Mouse (Mus musculus): ENCODE measurements around the gene Gbx1. TPM values are rescaled to one million over a fixed set of nuclear protein-coding genes. Genes with fewer than 3 reads are reported as not detected.

Gbx1 gene
- polyA plus RNA-seq, 1 experiment from 2014 or later: 11.0 TPM

GRCm38 (mm10) chr5:24474025-24474722 lies 52.8 kb downstream of the Gbx1 start:
- Histone ChIP-seq H3K27me3 (replicated peaks) (peaks cover 35% of the 10 kb centered on the region), H3K9me3 (no peaks in the 10 kb centered on the region), H3K36me3 (peaks cover 27% of the 10 kb centered on the region), H3K4me1 (peaks cover 32% of the 10 kb centered on the region), H3K27ac (no peak overlapping the region), H3K4me2 (replicated peaks) (peak overlapping the region; percentile 68), H3K4me3 (peak overlapping the region; percentile 40), H3K9ac (peak overlapping the region; percentile 53)
- ATAC-seq (ENCODE audit: low FRiP score, low read depth): no peak
- 2% methylated on average over 76 of the region's 77 CpGs for WGBS

GRCm38 (mm10) chr5:24472884-24473619 lies 54.0 kb downstream of the Gbx1 start:
- Histone ChIP-seq H3K36me3 (peaks cover 17% of the 10 kb centered on the region), H3K4me3 (no peak overlapping the region), H3K9me3 (no peaks in the 10 kb centered on the region), H3K27me3 (replicated peaks) (peaks cover 35% of the 10 kb centered on the region), H3K27ac (no peak overlapping the region), H3K9ac (no peak overlapping the region; the same call in 1 of the 2 replicates), H3K4me2 (replicated peaks) (peak overlapping the region; percentile 7; the same call in 1 of the 2 replicates), H3K4me1 (peaks cover 33% of the 10 kb centered on the region)
- no peak for ATAC-seq (ENCODE audit: low FRiP score, low read depth)
- WGBS: 20% methylated on average over 7 of the region's 7 CpGs

DNA sequence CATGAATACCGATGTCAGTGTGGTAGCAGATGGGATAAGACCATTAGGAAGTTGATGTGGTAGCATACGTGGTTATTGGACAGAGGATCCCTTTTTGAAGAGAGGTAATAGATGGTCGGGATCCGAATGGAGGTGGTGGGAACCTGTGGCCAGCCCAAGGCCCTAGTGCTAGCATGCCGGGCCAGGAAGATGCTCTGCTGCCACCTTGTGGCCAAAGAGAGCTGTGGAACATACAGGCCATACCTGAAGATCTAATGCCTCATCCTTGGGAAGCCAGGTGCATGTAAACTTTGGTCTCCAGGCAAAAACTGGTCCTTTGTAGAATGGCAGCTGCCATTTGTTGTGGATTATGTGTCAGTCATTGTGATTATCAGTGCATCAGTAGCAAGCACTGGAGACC lies 56.4 kb downstream of the Gbx1 start:
- H3K9me3 ChIP-seq: no peaks in the 10 kb centered on the region
- H3K9ac ChIP-seq: no peak overlapping the region
- peaks cover 33% of the 10 kb centered on the region for H3K4me1 ChIP-seq
- H3K27me3 ChIP-seq (replicated peaks): peaks cover 33% of the 10 kb centered on the region
- 0 out of 2 replicates have a peak, but pooled peaks have one; percentile 54 for ATAC-seq (ENCODE audit: low FRiP score, low read depth)
- no peak overlapping the region for H3K4me3 ChIP-seq
- no peak overlapping the region for H3K4me2 ChIP-seq (replicated peaks)
- H3K36me3 ChIP-seq: no peaks in the 10 kb centered on the region
- no peak overlapping the region for H3K27ac ChIP-seq
- WGBS: 13% methylated on average over 5 of the region's 5 CpGs

DNA sequence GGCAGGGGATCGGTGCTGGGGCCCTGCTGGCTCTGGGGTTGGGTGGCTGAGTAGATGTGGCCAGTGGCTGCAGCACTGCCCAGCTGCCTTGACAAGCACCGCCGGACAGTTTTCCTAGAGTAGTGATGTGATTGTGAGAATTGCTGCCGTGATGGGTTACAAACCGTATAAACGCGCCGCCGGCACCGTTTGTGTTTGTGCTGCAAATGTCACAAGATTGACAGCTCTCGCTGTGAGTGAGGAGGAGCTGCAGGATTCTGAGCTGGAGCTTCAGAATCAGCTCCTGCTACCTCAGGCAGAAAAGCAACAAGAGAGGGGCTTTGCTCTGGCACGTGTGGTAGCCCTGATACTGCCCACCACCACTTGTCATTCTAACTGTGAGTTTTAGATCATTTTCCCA lies 60.2 kb downstream of the Gbx1 start:
- no peaks in the 10 kb centered on the region for H3K9me3 ChIP-seq
- no peak overlapping the region for H3K4me3 ChIP-seq
- no peak for ATAC-seq (ENCODE audit: low FRiP score, low read depth)
- 74% methylated on average over 12 of the region's 12 CpGs for WGBS
- H3K4me1 ChIP-seq: 0 out of 2 replicates have a peak, but pooled peaks cover 5% of the 10 kb centered on the region
- 0 out of 2 replicates have a peak, but pooled peaks cover under 1% of the 10 kb centered on the region for H3K36me3 ChIP-seq
- no peaks in the 10 kb centered on the region; the same call in 1 of the 2 replicates for H3K27me3 ChIP-seq (replicated peaks)
- H3K4me2 ChIP-seq (replicated peaks): no peak overlapping the region
- no peak overlapping the region for H3K9ac ChIP-seq
- no peak overlapping the region for H3K27ac ChIP-seq

DNA sequence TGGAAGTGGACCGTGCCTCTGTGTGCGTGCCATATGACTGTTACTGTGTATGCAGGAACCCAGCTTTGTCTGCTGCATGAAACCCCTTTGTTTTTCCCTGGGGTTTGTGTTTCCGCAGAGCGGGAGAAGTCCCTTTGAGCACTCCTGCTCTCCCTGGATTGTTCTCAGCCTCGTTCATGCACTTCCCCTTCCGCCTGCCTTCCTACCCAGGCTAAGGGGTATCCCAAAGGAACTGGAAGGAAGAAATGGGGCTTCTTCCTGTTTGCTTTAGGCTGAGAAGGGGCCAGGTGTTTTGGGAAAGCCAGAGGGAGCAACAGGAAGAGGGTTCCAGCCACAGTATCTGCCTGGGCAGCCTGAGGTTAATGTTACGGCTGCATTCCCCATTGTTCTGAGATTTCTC lies 71.4 kb downstream of the Gbx1 start:
- no peak overlapping the region for H3K27ac ChIP-seq
- no peak overlapping the region for H3K4me3 ChIP-seq
- H3K4me2 ChIP-seq (replicated peaks): peak overlapping the region; percentile 99
- no peak for ATAC-seq (ENCODE audit: low FRiP score, low read depth)
- peaks cover 26% of the 10 kb centered on the region; the same call in 1 of the 2 replicates for H3K36me3 ChIP-seq
- peaks cover 44% of the 10 kb centered on the region for H3K4me1 ChIP-seq
- peak overlapping the region; percentile 26; the same call in 1 of the 2 replicates for H3K9ac ChIP-seq
- H3K9me3 ChIP-seq: no peaks in the 10 kb centered on the region
- no peaks in the 10 kb centered on the region for H3K27me3 ChIP-seq (replicated peaks)
- 64% methylated on average over 7 of the region's 7 CpGs for WGBS

GRCm38 (mm10) chr5:24455076-24455475 lies 71.9 kb downstream of the Gbx1 start:
- Histone ChIP-seq H3K9ac (peak overlapping the region; percentile 26; the same call in 1 of the 2 replicates), H3K4me3 (0 out of 2 replicates have a peak overlapping the region, but pooled peaks have one; percentile 8), H3K36me3 (peaks cover 22% of the 10 kb centered on the region; the same call in 1 of the 2 replicates), H3K9me3 (no peaks in the 10 kb centered on the region), H3K4me2 (replicated peaks) (peak overlapping the region; percentile 99), H3K27ac (no peak overlapping the region), H3K4me1 (peaks cover 44% of the 10 kb centered on the region), H3K27me3 (replicated peaks) (no peaks in the 10 kb centered on the region)
- no peak for ATAC-seq (ENCODE audit: low FRiP score, low read depth)
- WGBS: 72% methylated on average over 3 of the region's 3 CpGs

- peak overlapping the region; percentile 94; the same call in 1 of the 2 replicates for H3K4me3 ChIP-seq
- no peak for ATAC-seq (ENCODE audit: low FRiP score, low read depth)
- peak overlapping the region; percentile 99 for H3K4me2 ChIP-seq (replicated peaks)
- peaks cover 44% of the 10 kb centered on the region for H3K4me1 ChIP-seq
- 8% methylated on average over 2 of the region's 2 CpGs for WGBS
- peak overlapping the region; percentile 99; the same call in 1 of the 2 replicates for H3K9ac ChIP-seq
- H3K9me3 ChIP-seq: no peaks in the 10 kb centered on the region
- H3K27ac ChIP-seq: no peak overlapping the region
- no peaks in the 10 kb centered on the region for H3K27me3 ChIP-seq (replicated peaks)
- peaks cover 20% of the 10 kb centered on the region; the same call in 1 of the 2 replicates for H3K36me3 ChIP-seq
Measured at GRCm38 (mm10) chr5:24453985-24454303, 73.1 kb downstream of the Gbx1 start.

DNA sequence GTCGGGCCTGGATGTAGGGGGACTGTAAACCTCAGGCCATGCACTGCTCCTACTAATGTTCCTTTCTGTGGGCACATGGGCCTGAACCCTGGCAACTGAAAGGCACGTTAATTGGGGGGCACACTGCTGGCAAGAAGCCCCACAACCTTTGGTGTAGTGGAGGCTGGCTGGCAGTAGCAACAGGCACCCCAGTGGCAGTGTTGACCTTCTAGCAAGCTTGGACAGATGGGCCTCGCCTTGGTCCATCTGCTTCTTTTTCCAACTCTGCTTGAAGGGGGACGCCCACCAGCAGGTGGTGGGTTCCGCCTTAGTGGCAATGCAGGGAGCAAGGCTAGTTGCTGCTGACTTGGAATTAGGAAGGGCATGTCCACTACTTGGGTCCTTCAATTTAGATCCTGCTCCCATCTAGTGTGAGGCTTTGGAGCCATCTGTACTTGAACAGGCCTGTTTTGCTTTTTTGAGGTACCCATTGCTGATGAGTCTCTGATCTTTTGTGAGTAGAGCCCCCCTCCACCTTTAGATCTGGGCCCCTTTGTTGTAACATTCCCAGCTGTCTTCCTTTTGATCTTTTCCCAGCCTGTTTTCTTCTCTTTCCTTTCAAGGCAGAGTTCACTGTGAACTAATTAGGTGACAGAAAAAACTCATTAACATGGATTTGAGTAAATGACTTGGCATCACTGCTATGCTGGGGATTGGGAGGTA lies 73.6 kb downstream of the Gbx1 start:
- peak overlapping the region; percentile 99 for H3K4me2 ChIP-seq (replicated peaks)
- peak overlapping the region; percentile 94 for H3K4me3 ChIP-seq
- no peaks in the 10 kb centered on the region for H3K27me3 ChIP-seq (replicated peaks)
- WGBS: 5% methylated on average over 5 of the region's 5 CpGs
- H3K4me1 ChIP-seq: peaks cover 44% of the 10 kb centered on the region
- H3K9ac ChIP-seq: peak overlapping the region; percentile 99
- peak; percentile 3; the same call in 1 of the 2 replicates for ATAC-seq (ENCODE audit: low FRiP score, low read depth)
- no peaks in the 10 kb centered on the region for H3K9me3 ChIP-seq
- H3K27ac ChIP-seq: 0 out of 2 replicates have a peak overlapping the region, but pooled peaks have one; percentile 46
- H3K36me3 ChIP-seq: peaks cover 15% of the 10 kb centered on the region; the same call in 1 of the 2 replicates

Other genes starting within 250 kb of the Gbx1 start
- 15.1 and 18.6 TPM in 2 replicates for gene Kcnh2, start 175.6 kb downstream of the Gbx1 start, polyA plus RNA-seq (2016; fragmentation: Nextera tagmentation; extraction: Ambion mirVana)
- 9.2 and 9.4 TPM in 2 replicates for gene Nos3, start 162.4 kb downstream of the Gbx1 start, polyA plus RNA-seq (2016; fragmentation: Nextera tagmentation; extraction: Ambion mirVana)
- gene Atg9b, start 135.1 kb downstream of the Gbx1 start, polyA plus RNA-seq (2016; fragmentation: Nextera tagmentation; extraction: Ambion mirVana): 0.34 and 0.35 TPM in 2 replicates
- gene Abcb8, start 133.5 kb downstream of the Gbx1 start, polyA plus RNA-seq (2016; fragmentation: Nextera tagmentation; extraction: Ambion mirVana): 45.9 and 52.7 TPM in 2 replicates
- 1.0 and 1.4 TPM in 2 replicates for gene Asic3, start 113.8 kb downstream of the Gbx1 start, polyA plus RNA-seq (2016; fragmentation: Nextera tagmentation; extraction: Ambion mirVana)
- 75.4 and 79.2 TPM in 2 replicates for gene Cdk5, start 103.7 kb downstream of the Gbx1 start, polyA plus RNA-seq (2016; fragmentation: Nextera tagmentation; extraction: Ambion mirVana)
- 23.0 and 24.3 TPM in 2 replicates for gene Slc4a2, start 103.4 kb downstream of the Gbx1 start, polyA plus RNA-seq (2016; fragmentation: Nextera tagmentation; extraction: Ambion mirVana)
- gene Fastk, start 81.9 kb downstream of the Gbx1 start, polyA plus RNA-seq (2016; fragmentation: Nextera tagmentation; extraction: Ambion mirVana): 114 TPM in 2 replicates
- gene Tmub1, start 79.3 kb downstream of the Gbx1 start, polyA plus RNA-seq (2016; fragmentation: Nextera tagmentation; extraction: Ambion mirVana): 35.3 and 40.0 TPM in 2 replicates
- 109 and 113 TPM in 2 replicates for gene Agap3, start 75.0 kb downstream of the Gbx1 start, polyA plus RNA-seq (2016; fragmentation: Nextera tagmentation; extraction: Ambion mirVana)
- 0.37 and 0.82 TPM in 2 replicates for gene Asb10, start 13.8 kb upstream of the Gbx1 start, polyA plus RNA-seq (2016; fragmentation: Nextera tagmentation; extraction: Ambion mirVana)
- gene 4931409K22Rik, start 29.6 kb upstream of the Gbx1 start, polyA plus RNA-seq (2016; fragmentation: Nextera tagmentation; extraction: Ambion mirVana): 0.15 and 0.20 TPM in 2 replicates
- 114 and 123 TPM in 2 replicates for gene Abcf2, start 50.3 kb upstream of the Gbx1 start, polyA plus RNA-seq (2016; fragmentation: Nextera tagmentation; extraction: Ambion mirVana)
- gene Chpf2, start 59.5 kb upstream of the Gbx1 start, polyA plus RNA-seq (2016; fragmentation: Nextera tagmentation; extraction: Ambion mirVana): 19.8 and 21.6 TPM in 2 replicates
- 82.2 and 90.6 TPM in 2 replicates for gene Smarcd3, start 97.2 kb upstream of the Gbx1 start, polyA plus RNA-seq (2016; fragmentation: Nextera tagmentation; extraction: Ambion mirVana)
- gene Nub1, start 158.3 kb upstream of the Gbx1 start, polyA plus RNA-seq (2016; fragmentation: Nextera tagmentation; extraction: Ambion mirVana): 39.8 and 44.2 TPM in 2 replicates
- 8.7 and 8.8 TPM in 2 replicates for gene Wdr86, start 203.5 kb upstream of the Gbx1 start, polyA plus RNA-seq (2016; fragmentation: Nextera tagmentation; extraction: Ambion mirVana)
- gene Crygn, start 230.8 kb upstream of the Gbx1 start, polyA plus RNA-seq (2016; fragmentation: Nextera tagmentation; extraction: Ambion mirVana): 1.9 TPM in 1 of 2 replicates, not detected in the other